Mouse (Mus musculus) midbrain, embryonic 10.5 days (tissue): ENCODE measurements around the gene Rbx1. TPM values are rescaled to one million over a fixed set of nuclear protein-coding genes. Genes with fewer than 3 reads are reported as not detected.
A peak's percentile ranks its signal among the peaks of the same experiment; 100 is the strongest.
"Not testable (repeated sequence)": the region's sequence is repeated elsewhere in the genome, so short reads cannot be mapped to it uniquely, and the experiment has no call there.

ENCODE experiments used
- DNase-seq: peaks from one replicate; pipeline ENCODE4 v3.0.0-alpha.2; 2017; ENCODE audit warnings: low spot score
- H3K27ac ChIP-seq: fragments of 300-500 bp; sonication (generic); replicated peaks from 2 replicates; pipeline ENCODE4 v1.5.1; 2016; ENCODE audit warnings: mild to moderate bottlenecking
- H3K27me3 ChIP-seq: fragments of 300-500 bp; sonication (generic); 2 replicates; pipeline ENCODE4 v1.6.1; 2016; ENCODE audit warnings: low read depth, mild to moderate bottlenecking; ENCODE audit not compliant: poor library complexity, severe bottlenecking
- H3K36me3 ChIP-seq: fragments of 300-500 bp; sonication (generic); 2 replicates; pipeline ENCODE4 v1.6.1; 2016; ENCODE audit warnings: mild to moderate bottlenecking, moderate library complexity
- H3K4me1 ChIP-seq: fragments of 300-500 bp; sonication (generic); 2 replicates; pipeline ENCODE4 v1.6.1; 2016
- H3K4me3 ChIP-seq: fragments of 300-500 bp; sonication (generic); 2 replicates; pipeline ENCODE4 v1.5.1; 2016; ENCODE audit warnings: mild to moderate bottlenecking, moderate library complexity
- H3K9me3 ChIP-seq: fragments of 300-500 bp; sonication (generic); replicated peaks from 2 replicates; pipeline ENCODE4 v1.6.1; 2016; ENCODE audit warnings: mild to moderate bottlenecking
- WGBS: fragments of 180-500 bp; shearing (Covaris S2); methylation state at CpG from one replicate; pipeline ENCODE4 v1.1.7; 2016; 5-methylcytosine and 5-hydroxymethylcytosine counted together
- polyA plus RNA-seq: library from polyadenylated mRNA; unstranded; fragments of >200 nt; fragmentation: Nextera tagmentation; extraction: Ambion mirVana; gene quantifications from 2 replicates; pipeline ENCODE4 v1.2.1, GENCODE M21; 2016

Rbx1 gene
- polyA plus RNA-seq, 1 experiment from 2014 or later: 635 TPM

DNA sequence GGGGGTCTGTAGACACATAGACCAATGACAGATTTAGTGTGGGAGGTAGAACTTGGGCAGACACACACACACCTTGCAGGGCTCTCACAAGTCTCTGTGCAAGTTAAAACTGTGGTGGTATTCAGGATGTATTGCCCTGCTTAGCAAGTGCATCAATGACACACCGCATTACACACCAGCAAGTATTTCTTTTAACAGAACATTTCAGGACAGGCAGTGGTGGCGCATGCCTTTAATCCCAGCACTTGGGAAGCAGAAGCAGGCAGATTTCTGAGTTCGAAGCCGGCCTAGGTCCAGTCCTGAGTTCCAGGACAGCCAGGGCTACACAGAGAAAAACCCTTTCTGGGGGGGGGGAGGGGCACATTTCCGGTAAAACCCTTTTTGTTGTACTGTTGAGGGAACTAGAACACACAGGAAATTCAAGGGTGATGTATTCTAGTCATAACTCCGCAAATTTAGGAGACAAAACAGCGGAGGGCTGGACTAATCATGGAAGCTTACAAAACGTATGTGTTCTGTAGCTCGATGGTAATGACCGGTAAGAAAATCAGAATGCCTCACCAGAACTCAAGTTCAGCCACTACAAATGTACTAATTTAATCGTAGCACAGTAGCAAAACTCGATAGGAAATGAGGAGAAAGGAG lies 958 bp upstream of the Rbx1 start:
- Histone ChIP-seq H3K27me3 (no peaks in the 10 kb centered on the region), H3K4me3 (peak overlapping the region; percentile 77), H3K4me1 (peaks cover 20% of the 10 kb centered on the region), H3K9me3 (peaks cover 16% of the 10 kb centered on the region), H3K36me3 (peaks cover 32% of the 10 kb centered on the region), H3K27ac (peak overlapping the region; percentile 94)
- DNase-seq: no peak
- WGBS: 78% methylated on average over 12 of the region's 12 CpGs

DNA sequence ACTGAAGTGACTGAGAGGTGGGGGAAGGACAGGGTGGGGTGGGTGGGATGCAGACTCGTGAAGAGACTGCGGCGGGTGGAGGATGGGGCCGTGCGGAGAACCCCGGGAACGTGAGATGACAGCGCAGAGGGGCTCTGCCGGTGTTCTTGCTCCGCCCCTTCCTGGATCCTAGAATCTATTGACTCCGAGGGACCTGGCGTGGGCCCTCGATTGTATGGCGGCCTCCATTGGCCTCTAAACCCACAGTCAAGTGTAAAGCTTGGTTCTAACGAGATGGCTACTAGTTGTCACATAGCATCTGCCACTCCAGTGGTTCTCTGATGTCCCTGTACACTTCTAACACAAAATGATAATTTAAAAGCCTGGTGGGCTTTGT lies 630 bp downstream of the Rbx1 start:
- under 1% methylated on average over 15 of the region's 15 CpGs for WGBS

DNA sequence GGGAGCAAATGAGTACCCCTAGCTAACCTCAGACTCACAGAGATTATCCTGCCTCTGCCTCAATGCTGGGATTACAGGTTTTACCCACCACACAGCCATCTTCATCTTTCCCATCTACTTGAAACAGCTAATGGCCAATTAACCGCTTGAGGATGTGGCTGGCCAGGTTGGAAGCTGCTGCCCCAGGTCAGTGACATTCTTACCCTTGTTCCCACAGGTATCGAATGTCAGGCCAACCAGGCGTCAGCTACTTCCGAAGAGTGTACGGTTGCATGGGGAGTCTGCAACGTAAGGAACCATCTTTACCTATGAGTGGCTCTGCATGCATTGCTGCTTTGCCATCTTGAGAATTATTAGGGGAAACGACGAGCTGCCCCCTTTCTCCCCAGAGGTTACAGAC lies 4.6 kb downstream of the Rbx1 start:
- Histone ChIP-seq H3K4me3 (no peak overlapping the region), H3K27me3 (no peaks in the 10 kb centered on the region), H3K36me3 (peaks cover 73% of the 10 kb centered on the region), H3K27ac (no peak overlapping the region), H3K4me1 (peaks cover 12% of the 10 kb centered on the region), H3K9me3 (no peaks in the 10 kb centered on the region)
- no peak for DNase-seq
- 91% methylated on average over 8 of the region's 8 CpGs for WGBS

More for the DNA sequence above, 630 bp downstream of the Rbx1 start:
- DNase-seq: no peak
- Histone ChIP-seq H3K27ac (peak overlapping the region; percentile 94), H3K4me1 (peaks cover 20% of the 10 kb centered on the region), H3K36me3 (peaks cover 40% of the 10 kb centered on the region), H3K27me3 (no peaks in the 10 kb centered on the region), H3K9me3 (peaks cover 11% of the 10 kb centered on the region; the same call in 1 of the 2 replicates), H3K4me3 (peak overlapping the region; percentile 77)

DNA sequence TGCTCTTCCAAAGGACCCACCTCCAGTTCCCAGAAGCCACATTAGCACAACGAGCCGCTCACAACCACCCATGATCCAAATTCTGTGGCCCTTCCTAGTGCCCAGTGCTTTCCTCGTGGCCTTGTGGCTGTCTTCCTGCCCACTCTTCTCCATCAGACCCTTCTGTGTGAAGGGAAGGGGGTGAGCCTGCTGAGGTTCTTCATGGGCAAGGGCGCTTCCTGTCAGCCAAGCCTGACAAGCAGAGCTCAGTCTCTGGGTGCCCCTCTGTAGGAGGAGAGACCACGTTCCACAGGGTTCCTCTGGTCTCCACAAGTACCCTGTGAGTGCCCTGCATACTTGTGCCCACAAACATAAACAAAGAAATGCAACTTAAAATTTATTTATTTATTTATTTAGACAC lies 6.2 kb downstream of the Rbx1 start:
- Histone ChIP-seq H3K4me1 (peaks cover 16% of the 10 kb centered on the region), H3K36me3 (peaks cover 76% of the 10 kb centered on the region), H3K4me3 (no peak overlapping the region), H3K27ac (no peak overlapping the region), H3K9me3 (no peaks in the 10 kb centered on the region), H3K27me3 (no peaks in the 10 kb centered on the region)
- no peak for DNase-seq
- WGBS: 94% methylated on average over 5 of the region's 5 CpGs

DNA sequence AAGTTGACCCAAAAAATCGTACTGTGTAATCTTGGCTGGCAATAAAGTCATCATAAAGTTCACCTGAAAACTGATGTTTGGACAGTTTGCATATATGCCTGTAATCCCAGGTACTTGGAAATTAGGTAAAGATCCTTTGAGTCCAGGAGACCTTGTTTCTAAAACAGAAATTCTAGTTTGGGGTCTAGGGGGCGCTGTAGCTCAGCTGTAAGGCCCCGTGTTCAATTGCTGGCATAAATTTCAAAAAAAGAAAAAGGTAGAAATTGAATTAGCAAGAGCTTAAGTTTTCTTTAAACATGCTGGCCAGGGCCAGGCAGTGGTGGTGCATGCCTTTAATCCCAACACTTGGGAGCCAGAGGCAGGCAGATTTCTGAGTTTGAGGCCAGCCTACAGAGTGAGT lies 9.6 kb downstream of the Rbx1 start:
- 46% methylated on average over 3 of the region's 3 CpGs for whole genome bisulfite sequencing
- Histone ChIP-seq H3K9me3 (no peaks in the 10 kb centered on the region), H3K4me1 (peaks cover 10% of the 10 kb centered on the region), H3K4me3 (no peak overlapping the region), H3K27me3 (no peaks in the 10 kb centered on the region), H3K36me3 (peaks cover 52% of the 10 kb centered on the region), H3K27ac (no peak overlapping the region)
- DNase-seq: no peak

DNA sequence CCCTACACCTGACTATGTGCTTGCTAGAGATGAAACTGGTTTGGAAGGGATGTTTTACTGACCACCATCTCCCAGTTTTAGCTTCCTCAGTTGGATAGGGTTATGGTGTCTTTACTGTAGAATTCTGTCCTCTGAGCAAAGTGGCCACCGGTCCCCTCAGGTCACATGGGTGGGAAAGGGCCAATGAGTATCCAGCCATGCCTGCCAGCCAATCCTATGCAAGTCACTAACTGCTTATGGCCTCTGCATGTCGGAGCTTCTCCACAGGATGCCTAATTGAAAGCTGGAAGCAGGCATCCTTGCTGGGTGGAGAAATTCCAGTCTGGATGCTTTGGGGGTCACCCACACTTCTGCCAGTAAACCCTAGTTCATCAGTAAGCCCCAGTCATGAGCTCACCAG lies 10.5 kb downstream of the Rbx1 start:
- Histone ChIP-seq H3K4me1 (peaks cover 17% of the 10 kb centered on the region), H3K27ac (peak overlapping the region; percentile 49), H3K9me3 (no peaks in the 10 kb centered on the region), H3K27me3 (peaks cover 5% of the 10 kb centered on the region; the same call in 1 of the 2 replicates), H3K4me3 (peak overlapping the region; percentile 34), H3K36me3 (peaks cover 43% of the 10 kb centered on the region)
- peak; percentile 66 for DNase-seq
- WGBS: 0% methylated on average over 2 of the region's 2 CpGs

DNA sequence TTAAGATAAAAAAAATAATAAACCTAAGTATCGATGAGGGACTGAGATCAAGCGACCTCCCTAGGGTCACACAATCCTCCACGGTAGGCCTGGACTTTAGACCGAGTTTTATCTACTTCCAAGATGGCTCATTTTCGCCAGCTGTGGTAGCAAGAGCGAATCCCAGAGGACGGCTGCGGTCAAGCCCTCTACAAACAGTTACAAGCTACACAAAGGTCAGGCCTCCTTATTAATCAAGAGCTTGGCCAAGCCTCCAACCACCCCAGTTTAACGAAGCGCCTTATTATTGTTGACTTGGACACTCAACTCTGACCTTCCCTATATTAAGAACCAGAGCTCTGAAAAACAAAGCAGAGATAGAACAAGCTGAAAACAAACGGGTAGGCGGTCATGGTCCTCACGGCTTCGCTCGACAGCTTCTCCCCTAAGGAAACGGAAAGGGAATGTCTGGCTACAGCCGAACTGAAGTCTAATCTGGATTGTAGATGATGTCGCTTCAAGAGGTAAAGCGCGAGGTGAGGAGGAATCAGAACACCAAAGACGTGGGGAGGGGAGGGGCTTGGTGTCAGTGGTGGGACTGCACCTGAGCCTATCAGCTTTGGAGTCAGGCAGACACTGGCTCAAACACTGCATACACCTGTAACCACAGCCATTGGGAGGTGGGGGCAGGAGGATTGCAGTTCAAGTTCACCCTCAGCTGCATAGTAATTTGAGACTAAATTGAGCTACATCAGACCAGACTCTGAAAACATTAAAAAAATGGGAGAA lies 13.5 kb downstream of the Rbx1 start:
- Histone ChIP-seq H3K27me3 (peaks cover 5% of the 10 kb centered on the region), H3K27ac (no peak overlapping the region), H3K9me3 (no peaks in the 10 kb centered on the region), H3K4me1 (peaks cover 17% of the 10 kb centered on the region), H3K36me3 (peaks cover 14% of the 10 kb centered on the region), H3K4me3 (no peak overlapping the region)
- WGBS: 66% methylated on average over 21 of the region's 21 CpGs
- DNase-seq: no peak

DNA sequence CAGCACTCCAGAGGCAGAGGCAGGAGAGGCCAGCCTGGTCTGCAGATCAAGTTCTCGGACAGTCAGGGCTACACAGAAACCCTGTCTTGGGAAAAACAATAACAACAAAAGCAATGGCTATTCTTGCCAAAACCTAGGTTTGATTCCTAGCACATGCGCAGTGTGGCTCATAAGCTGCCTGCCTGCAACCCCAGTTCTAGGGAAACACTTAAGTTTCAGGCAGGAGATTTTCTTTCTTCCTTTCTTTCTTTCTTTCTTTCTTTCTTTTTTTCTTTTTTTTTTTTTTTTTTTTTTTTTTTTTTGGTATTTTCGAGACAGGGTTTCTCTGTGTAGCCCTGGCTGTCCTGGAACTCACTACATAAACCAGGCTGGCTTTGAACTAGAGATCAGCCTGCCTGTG lies 14.2 kb downstream of the Rbx1 start:
- 68% methylated on average over 3 of the region's 3 CpGs for WGBS

DNA sequence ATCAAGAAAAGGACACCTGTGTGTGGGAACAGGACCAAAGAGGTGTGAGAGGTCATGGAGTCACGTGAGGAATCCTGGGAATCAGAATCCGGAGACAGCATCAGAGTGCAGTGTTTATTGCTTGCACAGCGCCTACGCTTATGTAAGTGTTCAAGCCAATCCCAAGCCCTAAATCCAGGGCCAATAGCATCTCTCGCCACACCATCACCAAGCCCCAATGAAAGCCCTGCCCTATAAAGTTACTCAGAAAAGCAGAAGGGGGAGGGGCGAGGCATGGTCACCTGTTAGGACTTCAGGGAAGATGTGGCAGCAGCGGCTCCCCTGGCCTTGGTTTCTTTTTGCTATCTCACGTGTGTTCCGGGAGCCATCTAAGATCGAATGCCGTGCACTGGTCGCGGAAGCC lies 14.9 kb downstream of the Rbx1 start:
- H3K27ac ChIP-seq: no peak overlapping the region
- 21% methylated on average over 13 of the region's 13 CpGs for WGBS
- H3K4me1 ChIP-seq: peaks cover 17% of the 10 kb centered on the region
- H3K27me3 ChIP-seq: peaks cover 5% of the 10 kb centered on the region
- DNase-seq: no peak
- no peaks in the 10 kb centered on the region for H3K9me3 ChIP-seq
- 0 out of 2 replicates have a peak, but pooled peaks cover under 1% of the 10 kb centered on the region for H3K36me3 ChIP-seq
- peak overlapping the region; percentile 38 for H3K4me3 ChIP-seq

More for the DNA sequence above, 14.2 kb downstream of the Rbx1 start:
- not testable (repeated sequence) for H3K27ac ChIP-seq, H3K27me3 ChIP-seq, H3K4me3 ChIP-seq, H3K9me3 ChIP-seq, H3K36me3 ChIP-seq, DNase-seq
- H3K4me1 ChIP-seq: peaks cover 17% of the 10 kb centered on the region

DNA sequence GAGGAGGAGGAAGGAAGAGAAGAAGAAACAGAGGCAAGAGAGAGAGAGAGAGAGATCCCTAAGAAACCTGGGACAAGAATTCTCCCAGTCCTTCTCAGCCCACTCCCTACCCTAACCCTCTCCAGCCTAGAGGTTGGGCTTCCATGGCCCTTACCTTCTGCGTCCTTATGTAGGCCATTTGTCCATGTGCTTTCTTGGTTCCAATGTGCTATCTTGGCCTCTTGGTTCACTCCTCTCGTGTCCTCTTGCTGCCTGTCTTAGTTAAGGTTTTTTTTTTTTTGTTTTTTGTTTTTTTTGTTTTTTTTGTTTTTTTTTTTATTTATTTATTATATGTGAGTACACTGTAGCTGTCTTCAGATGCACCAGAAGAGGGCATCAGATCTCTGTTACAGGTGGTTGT lies 16.9 kb downstream of the Rbx1 start:
- Histone ChIP-seq H3K27ac (no peak overlapping the region), H3K36me3 (no peaks in the 10 kb centered on the region), H3K27me3 (peaks cover 5% of the 10 kb centered on the region), H3K4me3 (no peak overlapping the region), H3K9me3 (no peaks in the 10 kb centered on the region), H3K4me1 (peaks cover 9% of the 10 kb centered on the region)
- 85% methylated on average over 2 of the region's 2 CpGs for WGBS
- no peak for DNase-seq

DNA sequence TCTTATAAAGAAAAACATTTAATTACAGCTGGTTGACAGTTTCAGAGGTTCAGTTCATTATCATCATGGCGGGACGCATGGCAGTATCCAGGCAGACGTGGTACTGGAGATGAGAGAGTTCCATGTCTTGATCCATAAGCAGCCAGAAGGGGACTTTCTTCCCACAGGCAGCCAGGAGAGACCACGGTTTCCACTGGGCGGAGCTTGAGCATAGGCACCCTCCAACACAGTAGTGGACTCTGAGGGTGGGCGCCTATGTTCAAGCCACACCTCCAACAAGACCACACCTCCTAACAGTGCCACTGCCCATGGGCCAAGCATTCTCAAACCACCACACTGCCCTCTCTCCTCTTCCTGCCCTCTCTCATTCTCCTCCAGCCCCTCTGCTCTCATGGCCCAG lies 17.6 kb downstream of the Rbx1 start:
- Histone ChIP-seq H3K36me3 (no peaks in the 10 kb centered on the region), H3K4me1 (peaks cover 9% of the 10 kb centered on the region), H3K9me3 (no peaks in the 10 kb centered on the region), H3K4me3 (no peak overlapping the region), H3K27me3 (peaks cover 5% of the 10 kb centered on the region), H3K27ac (no peak overlapping the region)
- no peak for DNase-seq
- 86% methylated on average over 6 of the region's 6 CpGs for WGBS

DNA sequence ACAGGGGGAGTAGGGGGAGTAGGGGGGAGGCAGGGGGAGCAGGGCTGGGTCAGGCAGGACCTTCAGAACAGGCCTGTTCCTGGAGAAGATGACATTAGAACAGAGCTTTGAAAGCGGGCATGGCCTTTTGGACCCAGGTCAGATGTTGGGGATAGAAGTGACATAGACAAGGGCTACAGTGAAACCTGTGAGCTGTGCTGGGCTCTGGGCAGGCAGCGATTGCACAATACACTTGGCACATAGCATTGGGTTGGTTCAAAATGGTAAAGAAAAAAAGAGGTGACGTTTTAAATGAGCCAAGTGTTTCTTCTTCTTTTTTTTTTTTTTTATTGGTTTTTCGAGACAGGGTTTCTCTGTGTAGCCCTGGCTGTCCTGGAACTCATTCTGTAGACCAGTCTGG lies 19.4 kb downstream of the Rbx1 start:
- Histone ChIP-seq H3K27me3 (peaks cover 5% of the 10 kb centered on the region), H3K4me1 (peaks cover 7% of the 10 kb centered on the region), H3K4me3 (no peak overlapping the region), H3K9me3 (no peaks in the 10 kb centered on the region), H3K27ac (no peak overlapping the region), H3K36me3 (no peaks in the 10 kb centered on the region)
- DNase-seq: no peak
- 85% methylated on average over 4 of the region's 4 CpGs for WGBS

DNA sequence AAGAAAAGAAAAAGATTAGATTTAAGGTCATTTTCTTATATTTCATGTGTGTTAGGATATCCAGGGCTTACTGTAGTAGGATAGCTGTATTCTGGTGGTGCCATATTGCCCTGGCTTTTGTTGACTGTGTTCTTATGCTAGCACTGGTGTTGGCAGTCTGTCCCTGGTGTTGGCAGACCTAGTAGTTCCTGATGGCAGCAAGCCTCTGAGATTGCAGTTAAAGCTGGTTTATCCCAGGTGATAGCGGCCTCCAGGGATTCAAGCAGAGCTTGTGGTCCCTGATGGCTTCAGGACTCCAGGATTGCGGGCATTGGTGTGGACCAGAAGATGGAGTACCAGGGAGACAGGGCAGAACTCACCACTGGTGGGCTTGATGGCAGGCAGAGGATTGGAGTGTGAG lies 37.4 kb downstream of the Rbx1 start:
- H3K4me3 ChIP-seq: no peak overlapping the region
- H3K4me1 ChIP-seq: no peaks in the 10 kb centered on the region
- no peak overlapping the region for H3K27ac ChIP-seq
- no peaks in the 10 kb centered on the region for H3K27me3 ChIP-seq
- no peaks in the 10 kb centered on the region for H3K9me3 ChIP-seq
- WGBS: 89% methylated on average over 2 of the region's 2 CpGs
- H3K36me3 ChIP-seq: no peaks in the 10 kb centered on the region
- no peak for DNase-seq
